Comparison of ENCODE assay signal across 13 mouse cellular contexts in genomic region chr5:113933480-113933879, GRCm38 (mm10). TPM values are rescaled to one million over a fixed set of nuclear protein-coding genes. Genes with fewer than 3 reads are reported as not detected.
DNase-seq lines count a peak whose midpoint lies in the region; ATAC-seq and TF ChIP-seq lines count a peak whose summit lies in the region.
"Had no signal": no experiment of that assay in that cellular context is flagged by ENCODE, and none has a peak within 500 bp of the region (broad histone marks: within the 10 kb centered on the region; RNA-seq: fewer than 3 reads in every experiment).

No protein-coding gene starts in this region.

- H3K36me3 ChIP-seq in heart, embryonic 16.5 days (ENCODE audit: control insufficient read depth, insufficient read depth), result no peaks in the 10 kb centered on the region

- H3K9ac ChIP-seq in heart, embryonic 16.5 days (ENCODE audit: low read length), result no peak overlapping the region
- H3K9ac ChIP-seq: limb, embryonic 15.5 days; midbrain, embryonic 12.5 days; neural tube, embryonic 13.5 days had no signal

- 74% methylated on average over 4 of the region's 4 CpGs for WGBS in heart, embryonic 16.5 days
- 78% methylated on average over 4 of the region's 4 CpGs for WGBS in bone marrow, adult 2 months

- no peaks in the 10 kb centered on the region; the same call in none of the 2 replicates for H3K9me3 ChIP-seq in heart, embryonic 16.5 days (replicated peaks; ENCODE audit: control insufficient read depth, low read length)
- H3K9me3 ChIP-seq: limb, embryonic 15.5 days; midbrain, embryonic 12.5 days; neural tube, embryonic 13.5 days had no signal

- H3K4me2 ChIP-seq in heart, embryonic 16.5 days (ENCODE audit: low read depth, low read length), result peak overlapping the region; percentile 25; the same call in 1 of the 2 replicates
- H3K4me2 ChIP-seq: limb, embryonic 15.5 days; midbrain, embryonic 12.5 days; neural tube, embryonic 13.5 days had no signal

- peak; percentile 39; the same call in 1 of the 2 replicates for TF ChIP-seq CTCF in bone marrow, adult 2 months (IDR thresholded peaks at IDR 0.05; ENCODE audit: control insufficient read depth, insufficient read depth, low read length)

- ATAC-seq in heart, embryonic 16.5 days (replicated peaks; ENCODE audit: extremely low read depth, insufficient read depth, low FRiP score), result no peak

- H3K27me3 ChIP-seq in heart, embryonic 16.5 days (ENCODE audit: control insufficient read depth, insufficient read depth, low read length), result no peaks in the 10 kb centered on the region
- H3K27me3 ChIP-seq: limb, embryonic 15.5 days; midbrain, embryonic 12.5 days; neural tube, embryonic 13.5 days had no signal

- H3K4me3 ChIP-seq in heart, embryonic 16.5 days (ENCODE audit: low read length), result no peak overlapping the region
- H3K4me3 ChIP-seq in bone marrow, adult 2 months (replicated peaks; ENCODE audit: control insufficient read depth, low read depth, low read length), result no peak overlapping the region
- H3K4me3 ChIP-seq: limb, embryonic 15.5 days; midbrain, embryonic 12.5 days; neural tube, embryonic 13.5 days had no signal

- intact Hi-C loops in heart, postnatal 14 days (cut with DNase I), result loop anchor here (1.0 kb wide), 1 partner anchor 79 kb away; no protein-coding TSS in a partner anchor

- peak overlapping the region; percentile 59 for H3K27ac ChIP-seq in heart, embryonic 16.5 days (ENCODE audit: low read length)
- no peak overlapping the region for H3K27ac ChIP-seq in bone marrow, adult 2 months (ENCODE audit: control insufficient read depth, insufficient read depth, low read depth, low read length, poor library complexity)
- H3K27ac ChIP-seq: limb, embryonic 15.5 days; midbrain, embryonic 12.5 days; neural tube, embryonic 13.5 days had no signal

- no peak for TF ChIP-seq POLR2A in bone marrow, adult 2 months (IDR thresholded peaks at IDR 0.05; ENCODE audit: borderline replicate concordance, control insufficient read depth, low read depth, low read length)

- peaks cover 25% of the 10 kb centered on the region for H3K4me1 ChIP-seq in heart, embryonic 16.5 days (ENCODE audit: control insufficient read depth, insufficient read depth, low read length)
- H3K4me1 ChIP-seq in bone marrow, adult 2 months (ENCODE audit: control insufficient read depth, insufficient read depth, low read length), result no peaks in the 10 kb centered on the region; the same call in 1 of the 2 replicates

- no peak for DNase-seq in heart, postnatal 14 days
- peak; percentile 37 for DNase-seq in retina, postnatal 1 day
- no peak for DNase-seq in retina, embryonic 14.5 days (ENCODE audit: low spot score)
- no peak for DNase-seq in ovary, adult 18-20 months (ENCODE audit: low spot score)
- DNase-seq in gastrocnemius, postnatal 25 days, result no peak
- DNase-seq: gastrocnemius, postnatal 10 days; layer of hippocampus, adult 9-11 months; right cerebral cortex, postnatal 25 days had no signal

RNA-seq across cellular contexts. Expression of gene Coro1c, which starts 24.9 kb away (rescaled TPM):
- 85.9 and 89.0 TPM in 2 replicates for polyA plus RNA-seq in heart, embryonic 16.5 days (2015; fragmentation: Nextera tagmentation; extraction: Ambion mirVana)
- 10 to 100 TPM; 41.1 to 51.1 TPM for total RNA-seq in heart, postnatal 14 days (2021)
- 26.5 and 52.7 TPM in 2 replicates for polyA plus RNA-seq in bone marrow, adult 2 months (2011; ENCODE audit: insufficient read depth, insufficient read length, low replicate concordance, missing spikeins)
- total RNA-seq in gastrocnemius, postnatal 25 days (2021), result 10 to 100 TPM; 11.9 to 17.1 TPM
